Comparison of ENCODE assay signal across 9 mouse cellular contexts in genomic region chr8:77492356-77493058, GRCm38 (mm10). TPM values are rescaled to one million over a fixed set of nuclear protein-coding genes. Genes with fewer than 3 reads are reported as not detected.
A peak's percentile ranks its signal among the peaks of the same experiment; 100 is the strongest.
DNase-seq lines count a peak whose midpoint lies in the region; ATAC-seq and TF ChIP-seq lines count a peak whose summit lies in the region.
"Had no signal": no experiment of that assay in that cellular context is flagged by ENCODE, and none has a peak within 500 bp of the region (broad histone marks: within the 10 kb centered on the region; RNA-seq: fewer than 3 reads in every experiment).

No protein-coding gene starts in this region.

- 0 out of 2 replicates have a peak overlapping the region, but pooled peaks have one; percentile 4 for H3K27ac ChIP-seq in liver, postnatal 0 days (ENCODE audit: low read depth)
- H3K27ac ChIP-seq: macrophage had no signal

- TF ChIP-seq EP300 in liver, postnatal 0 days (IDR thresholded peaks at IDR 0.05; ENCODE audit: low read depth), result no peak

- 43% methylated on average over 5 of the region's 5 CpGs for WGBS in liver, postnatal 0 days (ENCODE audit: insufficient replicate concordance)

- peaks cover 19% of the 10 kb centered on the region for H3K4me1 ChIP-seq in liver, postnatal 0 days (ENCODE audit: insufficient read depth)

- H3K36me3 ChIP-seq in liver, postnatal 0 days (replicated peaks; ENCODE audit: insufficient read depth, low read length), result no peaks in the 10 kb centered on the region

- no peak for TF ChIP-seq CTCF in liver, postnatal 0 days (IDR thresholded peaks at IDR 0.05; ENCODE audit: low read depth)

- peak; percentile 81 for DNase-seq in gastrocnemius, adult 18-20 months (ENCODE audit: low spot score)
- DNase-seq in gastrocnemius, postnatal 25 days, result no peak
- DNase-seq in heart, postnatal 4 days, result peak; percentile 70
- DNase-seq in liver, postnatal 0 days, result no peak
- no peak for DNase-seq in embryo, embryonic 9.5 days (ENCODE audit: extremely low spot score)
- DNase-seq in ovary, postnatal 36 days (ENCODE audit: low spot score), result no peak
- no peak for DNase-seq in adrenal gland, postnatal 14 days

- no peak overlapping the region for H3K9ac ChIP-seq in liver, postnatal 0 days (replicated peaks)

- no peaks in the 10 kb centered on the region for H3K9me3 ChIP-seq in liver, postnatal 0 days (ENCODE audit: low read length)

- H3K27me3 ChIP-seq in liver, postnatal 0 days (ENCODE audit: insufficient read depth, low read length), result no peaks in the 10 kb centered on the region

- H3K4me2 ChIP-seq in liver, postnatal 0 days (ENCODE audit: low read depth, low read length), result no peak overlapping the region

- no peak overlapping the region for H3K4me3 ChIP-seq in liver, postnatal 0 days (ENCODE audit: low read depth, low read length)

- ATAC-seq in common myeloid progenitor, adult 5-6 weeks (replicated peaks; ENCODE audit: low read depth, poor library complexity, severe bottlenecking), result 0 out of 2 replicates have a peak, but pooled peaks have one; percentile 31
- no peak for ATAC-seq in liver, postnatal 0 days

RNA-seq across cellular contexts. Expression of gene Arhgap10, which starts 25.2 kb away (rescaled TPM):
- 10 to 100 TPM; 37.6 to 40.7 TPM for total RNA-seq in gastrocnemius, adult 18-20 months (2021)
- total RNA-seq in gastrocnemius, postnatal 25 days (2021), result 10 to 100 TPM; 48.2 to 58.2 TPM
- total RNA-seq in common myeloid progenitor, adult 5-6 weeks (2017), result 22.4 and 30.7 TPM in 2 replicates
- total RNA-seq in heart, postnatal 4 days (2021), result 10 to 100 TPM; 50.3 to 51.3 TPM
- 3.9 and 4.1 TPM in 2 replicates for polyA plus RNA-seq in liver, postnatal 0 days (2015; fragmentation: Nextera tagmentation; extraction: Ambion mirVana)
- 20.6 and 22.9 TPM in 2 replicates for total RNA-seq in adrenal gland, postnatal 14 days (2021)

RNA-seq across cellular contexts. Expression of gene Prmt9, which starts 56.7 kb away (rescaled TPM):
- total RNA-seq in gastrocnemius, adult 18-20 months (2021), result 1 to 10 TPM; 8.8 to 9.1 TPM
- 1 to 10 TPM; 8.0 to 8.9 TPM for total RNA-seq in gastrocnemius, postnatal 25 days (2021)
- total RNA-seq in common myeloid progenitor, adult 5-6 weeks (2017), result 21.9 and 23.2 TPM in 2 replicates
- total RNA-seq in heart, postnatal 4 days (2021), result 10 to 100 TPM; 14.1 to 15.5 TPM
- polyA plus RNA-seq in liver, postnatal 0 days (2015; fragmentation: Nextera tagmentation; extraction: Ambion mirVana), result 5.7 and 6.3 TPM in 2 replicates
- total RNA-seq in adrenal gland, postnatal 14 days (2021), result 18.0 and 19.1 TPM in 2 replicates

Comparison
In these comparisons a context has a peak if more than half of its experiments do, and no peak if none do; other contexts are left out.
1. DNase-seq: peak in gastrocnemius, adult 18-20 months (single experiment) and heart, postnatal 4 days (single experiment); none in gastrocnemius, postnatal 25 days (single experiment), liver, postnatal 0 days (single experiment), embryo, embryonic 9.5 days (single experiment), ovary, postnatal 36 days (single experiment) and adrenal gland, postnatal 14 days (single experiment).